Mouse (Mus musculus) lung, postnatal 0 days (tissue): ENCODE measurements at regions not wholly inside any gene's neighbourhood (a gene's known extent, or its start where the extent isn't known, plus 50 kb on each side); places are given as distances from the start of the nearest gene placed in this dataset.

Source experiments
- CTCF ChIP-seq: IDR thresholded peaks from 2 replicates; pipeline ENCODE4 v1.5.1; 2016; ENCODE audit warnings: antibody characterized with exemption, mild to moderate bottlenecking
- EP300 ChIP-seq: IDR thresholded peaks from 2 replicates; pipeline ENCODE4 v1.6.1; 2016; ENCODE audit warnings: antibody characterized with exemption, mild to moderate bottlenecking, control low read depth

GRCm38 (mm10) chr2:139362245-139362847, 131.4 kb upstream of the Sptlc3 start:
- TF ChIP-seq CTCF (no peak), EP300 (no peak)
